8 mouse cellular contexts compared by ENCODE assay signal in the genomic region with DNA sequence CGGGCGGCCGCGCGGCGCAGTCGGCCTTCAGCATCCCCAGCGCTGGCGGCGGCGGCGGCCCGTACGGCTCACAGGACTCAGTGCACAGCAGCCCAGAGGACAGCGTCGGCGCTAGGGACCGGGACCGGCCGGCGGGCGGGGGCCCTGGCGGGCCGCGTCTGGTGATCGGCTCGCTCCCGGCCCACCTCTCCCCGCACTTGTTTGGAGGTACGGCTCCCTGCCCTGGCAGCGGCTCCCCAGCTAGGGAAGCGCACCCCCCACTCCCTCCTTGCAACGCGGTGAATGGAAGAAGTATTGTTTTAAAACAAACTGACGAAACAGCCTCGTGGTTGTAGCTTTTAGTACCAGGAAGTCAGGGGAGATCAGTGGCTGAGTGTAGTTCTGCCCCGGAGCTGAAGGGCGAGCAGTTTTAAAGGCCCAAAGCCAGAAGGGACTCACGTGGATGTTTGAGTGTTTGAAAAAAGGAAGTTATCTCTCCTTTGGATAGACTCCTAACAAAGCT. TPM values are rescaled to one million over a fixed set of nuclear protein-coding genes. Genes with fewer than 3 reads are reported as not detected.
DNase-seq lines count a peak whose midpoint lies in the region; ATAC-seq and TF ChIP-seq lines count a peak whose summit lies in the region.

No protein-coding gene starts in this region.

- no peak for TF ChIP-seq CTCF in spleen, adult 2 months (IDR thresholded peaks at IDR 0.05; ENCODE audit: extremely low read depth, insufficient read depth, insufficient read length, insufficient replicate concordance)

- H3K36me3 ChIP-seq in intestine, embryonic 14.5 days (ENCODE audit: control insufficient read depth, insufficient read depth, low read length): no peaks in the 10 kb centered on the region
- no peaks in the 10 kb centered on the region for H3K36me3 ChIP-seq in limb, embryonic 14.5 days (ENCODE audit: control insufficient read depth, insufficient read depth, low read length)
- H3K36me3 ChIP-seq in midbrain, embryonic 15.5 days (replicated peaks): no peaks in the 10 kb centered on the region
- H3K36me3 ChIP-seq in spleen, adult 2 months (ENCODE audit: control insufficient read depth, insufficient read depth, low read length): no peaks in the 10 kb centered on the region

- peak overlapping the region; percentile 89 for H3K9ac ChIP-seq in intestine, embryonic 14.5 days (ENCODE audit: low read length)
- H3K9ac ChIP-seq in limb, embryonic 14.5 days (ENCODE audit: low read depth, low read length, severe bottlenecking): peak overlapping the region; percentile 89
- H3K9ac ChIP-seq in midbrain, embryonic 15.5 days: peak overlapping the region; percentile 85

- no peaks in the 10 kb centered on the region for H3K27me3 ChIP-seq in intestine, embryonic 14.5 days (replicated peaks; ENCODE audit: control insufficient read depth, insufficient read depth, low read length)
- no peaks in the 10 kb centered on the region for H3K27me3 ChIP-seq in limb, embryonic 14.5 days (ENCODE audit: control insufficient read depth, insufficient read depth, low read length)
- no peaks in the 10 kb centered on the region for H3K27me3 ChIP-seq in midbrain, embryonic 15.5 days (replicated peaks)
- no peaks in the 10 kb centered on the region for H3K27me3 ChIP-seq in spleen, adult 2 months (ENCODE audit: control insufficient read depth, insufficient read depth, low read length)

- peak; percentile 45 to 55 for DNase-seq in urinary bladder, adult 18-20 months (ENCODE audit: low spot score in 2 of 2)
- no peak for DNase-seq in urinary bladder, postnatal 10 days (ENCODE audit: low spot score)
- peak; percentile 80 for DNase-seq in embryo, embryonic 10 days (ENCODE audit: low spot score)
- peak; percentile 43 to 59 for DNase-seq in gastrocnemius, postnatal 36 days
- peak; percentile 89 for DNase-seq in intestine, embryonic 14.5 days (ENCODE audit: low spot score)
- peak; percentile 78 for DNase-seq in limb, embryonic 14.5 days (ENCODE audit: low spot score)
- peak; percentile 66 to 84 for DNase-seq in spleen, adult 2 months (ENCODE audit: low read depth in 1 of 2, low spot score in 2 of 2)

- peak; percentile 60 for ATAC-seq in intestine, embryonic 14.5 days (replicated peaks; ENCODE audit: low FRiP score, low TSS enrichment, low read depth)
- peak; percentile 32 for ATAC-seq in limb, embryonic 14.5 days (ENCODE audit: low FRiP score, low read depth)
- peak; percentile 65 for ATAC-seq in midbrain, embryonic 15.5 days (replicated peaks)

- peak overlapping the region; percentile 70 for H3K4me3 ChIP-seq in intestine, embryonic 14.5 days (ENCODE audit: low read depth, low read length)
- peak overlapping the region; percentile 75 for H3K4me3 ChIP-seq in limb, embryonic 14.5 days (replicated peaks; ENCODE audit: low read length)
- peak overlapping the region; percentile 71 for H3K4me3 ChIP-seq in midbrain, embryonic 15.5 days
- peak overlapping the region; percentile 67 for H3K4me3 ChIP-seq in spleen, adult 2 months (ENCODE audit: extremely low read depth, insufficient read depth, insufficient read length)

- peak overlapping the region; percentile 95 for H3K27ac ChIP-seq in intestine, embryonic 14.5 days (ENCODE audit: low read depth)
- H3K27ac ChIP-seq in limb, embryonic 14.5 days (replicated peaks; ENCODE audit: low read depth, low read length): peak overlapping the region; percentile 96
- H3K27ac ChIP-seq in midbrain, embryonic 15.5 days: peak overlapping the region; percentile 96
- peak overlapping the region; percentile 96 for H3K27ac ChIP-seq in spleen, adult 2 months (ENCODE audit: insufficient read depth, low read length)

- WGBS in intestine, embryonic 14.5 days: under 1% methylated on average over 38 of the region's 39 CpGs
- WGBS in limb, embryonic 14.5 days: under 1% methylated on average over 27 of the region's 39 CpGs
- 0% methylated on average over 27 of the region's 39 CpGs for whole genome bisulfite sequencing in midbrain, embryonic 15.5 days
- under 1% methylated on average over 38 of the region's 39 CpGs for WGBS in spleen, adult 2 months

- intact Hi-C loops in gastrocnemius, postnatal 36 days (cut with DNase I): loop anchor here (2.0 to 5.0 kb wide), 2 partner anchors 90 to 223 kb away; partner anchors contain the start of gene Plekha8

- peaks cover 26% of the 10 kb centered on the region for H3K4me1 ChIP-seq in intestine, embryonic 14.5 days (replicated peaks; ENCODE audit: control insufficient read depth, insufficient read depth, low read length)
- peaks cover 27% of the 10 kb centered on the region for H3K4me1 ChIP-seq in limb, embryonic 14.5 days (ENCODE audit: control insufficient read depth, insufficient read depth, low read length)
- H3K4me1 ChIP-seq in midbrain, embryonic 15.5 days: peaks cover 28% of the 10 kb centered on the region
- H3K4me1 ChIP-seq in spleen, adult 2 months (ENCODE audit: control insufficient read depth, insufficient read depth, insufficient read length): peaks cover 18% of the 10 kb centered on the region

- peak overlapping the region; percentile 76 for H3K4me2 ChIP-seq in intestine, embryonic 14.5 days (ENCODE audit: low read length)
- H3K4me2 ChIP-seq in limb, embryonic 14.5 days (replicated peaks; ENCODE audit: low read depth, low read length, severe bottlenecking): peak overlapping the region; percentile 76
- H3K4me2 ChIP-seq in midbrain, embryonic 15.5 days: peak overlapping the region; percentile 62

- no peak for TF ChIP-seq POLR2A in limb, embryonic 14.5 days (IDR thresholded peaks at IDR 0.05; ENCODE audit: borderline replicate concordance, extremely low read depth, insufficient read depth, insufficient read length)
- peak; percentile 67 for TF ChIP-seq POLR2A in spleen, adult 2 months (IDR thresholded peaks at IDR 0.05; ENCODE audit: low read depth, low read length)

- H3K9me3 ChIP-seq in intestine, embryonic 14.5 days (ENCODE audit: control insufficient read depth, low read length): no peaks in the 10 kb centered on the region
- no peaks in the 10 kb centered on the region for H3K9me3 ChIP-seq in limb, embryonic 14.5 days (ENCODE audit: control insufficient read depth, low read length)
- H3K9me3 ChIP-seq in midbrain, embryonic 15.5 days: no peaks in the 10 kb centered on the region

RNA-seq across cellular contexts. Expression of gene Znrf2, which starts 0.6 kb away (rescaled TPM):
- 10 to 100 TPM; 13.1 to 13.6 TPM for total RNA-seq in gastrocnemius, postnatal 36 days (2021)
- 5.4 and 6.3 TPM in 2 replicates for polyA plus RNA-seq in intestine, embryonic 14.5 days (2014; fragmentation: Nextera tagmentation; extraction: Ambion mirVana)
- 5.7 and 6.3 TPM in 2 replicates for polyA plus RNA-seq in limb, embryonic 14.5 days (2012; rRNA removed)
- polyA plus RNA-seq in limb, embryonic 14.5 days (2014; fragmentation: Nextera tagmentation; extraction: Ambion mirVana): 5.3 and 5.5 TPM in 2 replicates
- polyA plus RNA-seq in midbrain, embryonic 15.5 days (2015; fragmentation: Nextera tagmentation; extraction: Ambion mirVana): 6.3 and 6.6 TPM in 2 replicates
- 10.8 and 12.2 TPM in 2 replicates for polyA plus RNA-seq in spleen, adult 2 months (2012; rRNA removed)
